Mouse (Mus musculus): ENCODE measurements at regions not wholly inside any gene's neighbourhood (a gene's known extent, or its start where the extent isn't known, plus 50 kb on each side); places are given as distances from the start of the nearest gene placed in this dataset.

- no peak for DNase-seq (ENCODE audit: low spot score)
Observed at GRCm38 (mm10) chr6:127207308-127207707, 55.3 kb upstream of the Ccnd2 start.

- DNase-seq (ENCODE audit: low spot score): no peak
Observed at GRCm38 (mm10) chr6:127213355-127213754, 61.4 kb upstream of the Ccnd2 start.

GRCm38 (mm10) chr6:127215915-127216314 is 63.9 kb upstream of the Ccnd2 start:
- no peak for DNase-seq (ENCODE audit: low spot score)

- DNase-seq (ENCODE audit: low spot score): no peak
Observed at GRCm38 (mm10) chr6:127218634-127219445, 66.8 kb upstream of the Ccnd2 start.

GRCm38 (mm10) chr6:127219446-127219802 is 67.4 kb upstream of the Ccnd2 start:
- DNase-seq (ENCODE audit: low spot score): no peak

- DNase-seq (ENCODE audit: low spot score): no peak
Observed at GRCm38 (mm10) chr6:127226242-127226983, 74.4 kb upstream of the Ccnd2 start.

- no peak for DNase-seq (ENCODE audit: low spot score)
Observed at GRCm38 (mm10) chr6:127236510-127237109, 84.6 kb upstream of the Ccnd2 start.

GRCm38 (mm10) chr6:127237168-127237567 is 85.2 kb upstream of the Ccnd2 start:
- no peak for DNase-seq (ENCODE audit: low spot score)

GRCm38 (mm10) chr6:127239529-127240471 is 87.8 kb upstream of the Ccnd2 start:
- peak; percentile 37 for DNase-seq (ENCODE audit: low spot score)

GRCm38 (mm10) chr6:127240472-127241375 is 88.7 kb upstream of the Ccnd2 start:
- no peak for DNase-seq (ENCODE audit: low spot score)

GRCm38 (mm10) chr6:127241693-127242425 is 89.9 kb upstream of the Ccnd2 start:
- no peak for DNase-seq (ENCODE audit: low spot score)

- DNase-seq (ENCODE audit: low spot score): no peak
Observed at GRCm38 (mm10) chr6:127243032-127243431, 91.0 kb upstream of the Ccnd2 start.

GRCm38 (mm10) chr6:127245814-127246440 is 93.9 kb upstream of the Ccnd2 start:
- DNase-seq (ENCODE audit: low spot score): peak; percentile 54

- DNase-seq (ENCODE audit: low spot score): no peak
Observed at GRCm38 (mm10) chr6:127246730-127247129, 94.7 kb upstream of the Ccnd2 start.

GRCm38 (mm10) chr6:127247343-127247742 is 95.3 kb upstream of the Ccnd2 start:
- DNase-seq (ENCODE audit: low spot score): no peak

- no peak for DNase-seq (ENCODE audit: low spot score)
Observed at GRCm38 (mm10) chr6:127250181-127250873, 98.3 kb upstream of the Ccnd2 start.

- DNase-seq (ENCODE audit: low spot score): no peak
Observed at GRCm38 (mm10) chr6:127250874-127251670, 99.1 kb upstream of the Ccnd2 start.

- DNase-seq (ENCODE audit: low spot score): no peak
Observed at GRCm38 (mm10) chr6:127251671-127251985, 99.6 kb upstream of the Ccnd2 start.

Data from c-Kit-positive CD71-positive TER-119-positive erythroid progenitor cells, embryonic 14.5 days (primary cell).